Mouse (Mus musculus) thymus, adult 2 months (tissue): Measurements from ENCODE around the gene Wdr24. TPM values are rescaled to one million over a fixed set of nuclear protein-coding genes. Genes with fewer than 3 reads are reported as not detected.

Source experiments
- DNase-seq: peaks from one replicate; pipeline ENCODE4 v3.0.0; 2021
- H3K27ac ChIP-seq: fragments of 200-500 bp; 2 replicates; pipeline ENCODE4 v1.5.1; 2012; ENCODE audit warnings: low read length, control low read depth; ENCODE audit not compliant: control insufficient read depth, insufficient read depth
- H3K27me3 ChIP-seq: fragments of 200-500 bp; 2 replicates; pipeline ENCODE4 v1.6.1; 2012; ENCODE audit warnings: mild to moderate bottlenecking, low read length, moderate library complexity, mixed read lengths; ENCODE audit not compliant: control insufficient read depth, insufficient read depth
- H3K36me3 ChIP-seq: fragments of 200-500 bp; 2 replicates; pipeline ENCODE4 v1.6.1; 2012; ENCODE audit warnings: mild to moderate bottlenecking, low read length, moderate library complexity; ENCODE audit not compliant: control insufficient read depth, insufficient read depth
- H3K4me1 ChIP-seq: fragments of 200-500 bp; replicated peaks from 2 replicates; pipeline ENCODE4 v1.6.1; 2012; ENCODE audit warnings: low read length; ENCODE audit not compliant: control insufficient read depth, insufficient read depth
- H3K4me3 ChIP-seq: fragments of 200-500 bp; 2 replicates; pipeline ENCODE4 v1.5.1; 2012; ENCODE audit warnings: mild to moderate bottlenecking, low read length, control low read depth, moderate library complexity; ENCODE audit not compliant: control insufficient read depth, insufficient read depth
- CTCF ChIP-seq: fragments of 200-500 bp; IDR thresholded peaks from 2 replicates; pipeline ENCODE4 v1.5.1; 2012; ENCODE audit warnings: mild to moderate bottlenecking, control low read depth, low read length, moderate library complexity, borderline replicate concordance; ENCODE audit not compliant: control insufficient read depth, poor library complexity, insufficient read depth; ENCODE audit errors: extremely low read depth
- POLR2A ChIP-seq: fragments of 200-500 bp; IDR thresholded peaks from 2 replicates; pipeline ENCODE4 v1.6.1; 2012; ENCODE audit warnings: mild to moderate bottlenecking, low read length, control low read depth, moderate library complexity; ENCODE audit not compliant: control insufficient read depth, poor library complexity, insufficient read depth; ENCODE audit errors: extremely low read depth
- WGBS: fragments of 180-500 bp; shearing (Covaris S2); methylation state at CpG from one replicate; pipeline ENCODE4 v1.1.7; 2018; 5-methylcytosine and 5-hydroxymethylcytosine counted together
- polyA plus RNA-seq: library from polyadenylated mRNA; depleted of rRNA; stranded (reverse); fragments of >200 nt; gene quantifications from 2 replicates; pipeline ENCODE4 v1.2.3, GENCODE M21; 2012

Gene Wdr24
- polyA plus RNA-seq, 1 experiment: 89.1 TPM

DNA sequence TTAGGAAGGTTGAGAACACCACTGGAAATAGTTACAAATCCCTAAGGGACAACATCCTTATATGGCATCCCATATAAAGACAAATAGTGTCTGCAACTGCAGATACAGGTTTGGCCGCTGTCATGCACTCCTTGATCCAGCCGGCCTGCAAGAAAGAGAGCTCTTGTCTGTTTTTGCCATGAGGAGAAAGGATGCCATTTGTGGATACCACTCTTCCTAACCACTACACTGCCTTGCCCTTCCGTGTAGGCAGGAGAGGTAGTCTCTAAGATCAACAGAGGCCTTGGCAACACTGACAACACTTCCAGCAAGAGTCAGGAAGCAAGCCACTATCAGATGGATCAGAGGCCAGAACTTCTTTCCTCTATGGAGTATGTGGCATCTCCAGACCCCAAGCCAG lies 37.1 kb upstream of the Wdr24 start, which contains the start of gene Ccdc78:
Ccdc78 (plus strand) TSS at position 301 of the 400 bp plus-strand sequence.
- H3K36me3 ChIP-seq: no peaks in the 10 kb centered on the region; the same call in 1 of the 2 replicates
- DNase-seq: no peak
- no peaks in the 10 kb centered on the region for H3K27me3 ChIP-seq
- no peak within 1 kb of the TSS for H3K27ac ChIP-seq
- peaks cover 17% of the 10 kb centered on the region for H3K4me1 ChIP-seq
- peak within 1 kb of the TSS; percentile 77 for H3K4me3 ChIP-seq
- TF ChIP-seq CTCF (no peak), POLR2A (no peak)
- 93% methylated on average over 3 of the region's 3 CpGs for WGBS

GRCm38 (mm10) chr17:25786781-25787504 lies 36.5 kb upstream of the Wdr24 start:
- TF ChIP-seq POLR2A (no peak), CTCF (no peak)
- Histone ChIP-seq H3K27ac (no peak overlapping the region), H3K36me3 (no peaks in the 10 kb centered on the region; the same call in 1 of the 2 replicates), H3K27me3 (no peaks in the 10 kb centered on the region), H3K4me1 (peaks cover 22% of the 10 kb centered on the region), H3K4me3 (no peak overlapping the region)
- 68% methylated on average over 9 of the region's 9 CpGs for WGBS
- DNase-seq: no peak

- H3K36me3 ChIP-seq: no peaks in the 10 kb centered on the region
- peak overlapping the region; percentile 81 for H3K27ac ChIP-seq
- WGBS: 27% methylated on average over 19 of the region's 19 CpGs
- peaks cover 34% of the 10 kb centered on the region for H3K4me1 ChIP-seq
- H3K27me3 ChIP-seq: no peaks in the 10 kb centered on the region
- H3K4me3 ChIP-seq: peak overlapping the region; percentile 57
- TF ChIP-seq POLR2A: no peak
- TF ChIP-seq CTCF: no peak
- DNase-seq: no peak
These were observed 32.0 kb upstream of the Wdr24 start for GRCm38 (mm10) chr17:25791320-25791842.

DNA sequence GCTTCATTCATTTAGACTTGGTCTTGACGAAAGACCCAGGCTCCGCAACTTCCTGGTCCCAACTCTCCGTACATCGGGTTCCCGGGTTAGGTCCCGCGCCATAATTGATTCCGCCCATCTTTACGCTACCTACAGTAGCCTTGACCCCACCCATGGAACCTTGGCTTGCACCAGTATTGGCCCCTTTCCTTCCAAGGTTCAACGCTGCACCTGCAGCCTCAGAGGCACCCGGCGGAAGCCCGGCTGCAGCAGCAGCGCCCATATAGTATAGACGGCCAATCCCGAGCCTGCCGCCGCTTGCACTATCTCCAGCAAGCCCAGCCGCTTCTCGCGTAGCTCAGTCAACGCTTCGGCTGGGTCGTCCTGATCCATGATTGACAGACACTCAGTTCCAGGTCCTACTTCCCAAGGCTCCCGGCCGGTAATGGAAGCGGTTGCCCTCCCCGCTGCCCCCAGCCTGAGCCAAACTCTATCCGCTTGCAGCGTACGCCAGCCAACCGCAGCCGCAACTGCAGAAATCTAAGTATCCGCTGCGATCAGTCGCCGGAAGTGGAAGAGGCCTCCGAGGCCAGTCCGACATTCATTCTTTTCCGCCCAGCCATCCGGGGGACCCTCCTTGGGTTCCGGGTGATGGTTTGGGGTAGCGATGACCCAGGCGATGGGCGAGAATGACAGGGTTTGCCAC lies 31.4 kb upstream of the Wdr24 start:
- H3K4me3 ChIP-seq: peak overlapping the region; percentile 57
- peak; percentile 82 for DNase-seq
- H3K27ac ChIP-seq: peak overlapping the region; percentile 81
- no peaks in the 10 kb centered on the region for H3K36me3 ChIP-seq
- WGBS: under 1% methylated on average over 45 of the region's 45 CpGs
- TF ChIP-seq CTCF (no peak), POLR2A (peak; percentile 26; the same call in 1 of the 2 replicates)
- H3K27me3 ChIP-seq: no peaks in the 10 kb centered on the region
- H3K4me1 ChIP-seq: peaks cover 35% of the 10 kb centered on the region

DNA sequence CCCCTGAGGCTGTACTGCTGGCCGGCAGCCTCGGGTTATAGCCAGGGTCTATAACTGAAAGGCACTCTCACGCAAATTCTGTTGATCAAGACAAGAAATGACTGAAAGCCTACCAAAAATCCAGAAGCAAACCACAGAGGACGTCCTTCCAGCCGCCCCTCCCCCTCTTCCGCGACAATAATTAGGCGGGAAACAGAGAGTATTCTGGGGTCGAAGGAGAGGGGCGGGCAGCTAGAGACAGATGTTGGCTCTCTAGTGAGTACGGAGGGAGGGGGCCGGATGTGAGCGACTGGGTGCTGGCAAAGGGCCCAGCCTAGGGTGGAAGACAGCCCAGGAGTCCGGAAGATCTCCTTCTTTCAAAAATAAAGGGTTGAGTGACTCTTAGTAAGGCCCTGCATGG lies 30.8 kb upstream of the Wdr24 start, which contains the start of gene Fam173a:
Fam173a (minus strand) TSS at position 287 of the 400 bp plus-strand sequence.
- peaks cover 38% of the 10 kb centered on the region for H3K4me1 ChIP-seq
- no peaks in the 10 kb centered on the region for H3K27me3 ChIP-seq
- DNase-seq: peak; percentile 85
- 0 out of 2 replicates have a peak, but pooled peaks have one; percentile 39 for TF ChIP-seq CTCF
- TF ChIP-seq POLR2A: 0 out of 2 replicates have a peak, but pooled peaks have one; percentile 28
- peak within 1 kb of the TSS; percentile 81 for H3K27ac ChIP-seq
- H3K36me3 ChIP-seq: no peaks in the 10 kb centered on the region
- peak within 1 kb of the TSS; percentile 57 for H3K4me3 ChIP-seq
- 0% methylated on average over 14 of the region's 14 CpGs for WGBS

DNA sequence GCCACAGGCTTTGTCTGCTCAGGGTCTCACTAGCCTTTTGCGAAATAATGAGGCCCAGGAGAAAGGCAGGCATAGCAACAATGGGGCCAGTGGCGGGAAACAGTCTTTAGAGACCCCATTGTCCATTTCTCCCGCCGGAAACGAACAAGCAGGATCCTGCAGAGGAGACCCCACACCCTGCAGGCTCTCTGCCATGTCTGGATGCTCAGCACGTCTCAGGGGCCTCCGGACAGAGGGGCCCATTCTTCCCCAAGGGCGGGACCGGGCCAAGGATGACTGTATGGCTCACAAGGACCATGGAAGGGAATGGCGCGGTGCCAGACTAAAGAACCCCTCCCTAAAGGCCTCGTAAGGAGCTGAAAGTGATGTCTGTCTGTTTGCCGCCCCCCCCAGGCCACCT lies 29.2 kb upstream of the Wdr24 start:
- Histone ChIP-seq H3K4me1 (peaks cover 38% of the 10 kb centered on the region), H3K36me3 (no peaks in the 10 kb centered on the region), H3K27me3 (no peaks in the 10 kb centered on the region), H3K27ac (no peak overlapping the region), H3K4me3 (no peak overlapping the region)
- DNase-seq: no peak
- 94% methylated on average over 13 of the region's 13 CpGs for WGBS
- TF ChIP-seq POLR2A (no peak), CTCF (no peak)
